Mouse (Mus musculus) cerebellum, adult 2 months (tissue): ENCODE data around the gene Mrgprh.

ENCODE experiments used
- CTCF ChIP-seq: fragments of 200-500 bp; IDR thresholded peaks from 2 replicates; pipeline ENCODE4 v1.5.1; 2011; ENCODE audit warnings: low read depth, mild to moderate bottlenecking, control low read depth, low read length, moderate library complexity, borderline replicate concordance; ENCODE audit not compliant: insufficient read depth
- POLR2A ChIP-seq: fragments of 200-500 bp; IDR thresholded peaks from 2 replicates; pipeline ENCODE4 v1.6.1; 2011; ENCODE audit warnings: low read length, control low read depth, borderline replicate concordance; ENCODE audit not compliant: insufficient read depth

DNA sequence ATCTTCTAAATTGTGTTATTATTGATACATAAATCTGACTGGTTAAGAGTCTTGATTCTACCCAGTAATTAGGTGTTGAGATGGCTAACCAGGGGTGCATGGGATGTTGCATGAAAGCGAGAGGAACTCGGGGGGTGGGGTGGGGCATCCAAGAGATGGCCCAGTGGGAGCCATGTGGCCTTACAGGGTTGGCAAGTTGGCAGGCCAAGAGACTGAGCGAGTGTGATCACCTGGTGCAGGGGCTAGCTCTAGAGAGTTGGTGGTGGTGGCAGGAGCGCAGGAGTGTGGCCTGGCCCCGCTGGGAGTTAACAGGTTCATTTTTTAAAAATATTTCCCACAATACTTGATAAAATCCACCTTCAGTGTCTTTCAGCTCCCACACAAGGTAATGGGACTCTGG is 21.8 kb downstream of the Mrgprh start:
- TF ChIP-seq CTCF (no peak), POLR2A (no peak)
